Mouse (Mus musculus) CH12.LX (cell line): ENCODE measurements around the gene Ube2f.

Source experiments
- CHD2 ChIP-seq: IDR thresholded peaks from 2 replicates; pipeline ENCODE4 v1.6.1; 2011; ENCODE audit warnings: low read length, improper control_type of control experiment
- CTCF ChIP-seq, 2 experiments: IDR thresholded peaks in 1 of 2; conservative IDR thresholded peaks in 1 of 2; 2 replicates each; pipeline ENCODE4 v1.5.1; 2011 to 2012; ENCODE audit warnings: low read depth in 2 of 2, low read length in 2 of 2, improper control_type of control experiment in 1 of 2, inconsistent platforms in 1 of 2, mild to moderate bottlenecking in 1 of 2, moderate library complexity in 1 of 2
- EP300 ChIP-seq: IDR thresholded peaks from 2 replicates; pipeline ENCODE4 v1.6.1; 2011; ENCODE audit warnings: low read length, improper control_type of control experiment
- MAX ChIP-seq: IDR thresholded peaks from 2 replicates; pipeline ENCODE4 v1.6.1; 2011; ENCODE audit warnings: low read length, improper control_type of control experiment
- POLR2A ChIP-seq: IDR thresholded peaks from 2 replicates; pipeline ENCODE4 v1.6.1; 2011; ENCODE audit warnings: low read depth, mild to moderate bottlenecking, improper control_type of control experiment, low read length
- POLR2AphosphoS2 ChIP-seq: IDR thresholded peaks from 2 replicates; pipeline ENCODE4 v1.6.1; 2011; ENCODE audit warnings: low read depth, low read length, improper control_type of control experiment
- TCF12 ChIP-seq: IDR thresholded peaks from 2 replicates; pipeline ENCODE4 v1.6.1; 2014; ENCODE audit warnings: low read depth, mild to moderate bottlenecking, inconsistent platforms, low read length, improper control_type of control experiment
- USF1 ChIP-seq: IDR thresholded peaks from 2 replicates; pipeline ENCODE4 v1.6.1; 2014; ENCODE audit warnings: low read depth, mild to moderate bottlenecking, inconsistent platforms, low read length, improper control_type of control experiment

DNA sequence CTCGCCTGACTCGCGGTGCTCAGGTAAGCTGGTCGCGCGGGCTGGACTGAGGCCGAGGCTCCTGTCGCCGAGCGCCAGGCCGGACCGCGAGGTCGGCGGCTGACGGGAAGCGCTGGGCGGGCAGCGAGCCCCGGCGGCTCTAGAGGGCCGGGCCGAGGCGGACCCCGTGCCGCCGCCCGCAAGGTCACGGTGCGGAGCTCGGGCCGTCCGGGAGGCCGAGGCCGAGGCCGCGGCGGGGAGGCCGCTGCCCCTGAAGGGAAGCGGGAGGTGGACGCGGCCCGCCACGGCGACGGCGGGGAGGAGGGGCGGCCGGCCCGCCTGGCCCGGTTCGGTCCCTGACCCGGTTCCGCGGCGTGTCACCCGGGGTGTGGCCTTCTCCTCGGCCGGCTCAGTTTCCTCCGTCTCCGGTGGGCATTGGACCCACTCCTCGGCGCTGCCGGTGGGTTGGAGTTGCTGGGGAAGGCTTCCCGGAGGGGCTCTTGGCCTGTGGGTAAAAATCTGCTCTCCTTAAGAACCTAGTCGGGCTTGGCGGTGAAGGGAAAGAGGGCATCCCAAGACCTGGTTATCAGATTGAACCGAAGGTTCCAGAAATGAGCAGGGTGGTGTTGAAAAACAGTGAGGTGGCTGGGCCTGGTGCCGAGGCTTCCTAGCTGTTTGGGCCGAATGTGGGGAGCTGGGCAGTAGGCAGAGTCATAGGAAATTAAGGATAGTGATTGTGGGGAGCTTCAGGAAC is 477 bp downstream of the Ube2f start:
- TF ChIP-seq CTCF (conservative IDR thresholded peaks at IDR 0.05 in 1 of 2, IDR thresholded peaks at IDR 0.05 in 1 of 2; ENCODE audit: low read depth in 2 of 2, low read length in 2 of 2) (no peak), POLR2A (no peak), CHD2 (no peak), USF1 (no peak), MAX (no peak), POLR2AphosphoS2 (no peak), TCF12 (no peak), EP300 (no peak)
